Mouse (Mus musculus) stomach, embryonic 16.5 days (tissue): Measurements from ENCODE around the gene Srsf10. TPM values are rescaled to one million over a fixed set of nuclear protein-coding genes. Genes with fewer than 3 reads are reported as not detected.

ENCODE experiments used
- ATAC-seq: fragments of 200-750 bp; cut with Nextera tagmentation; 2 replicates; pipeline ENCODE4 v1.8.0; 2017; ENCODE audit warnings: moderate number of reproducible peaks, moderate TSS enrichment; ENCODE audit not compliant: insufficient read depth, low FRiP score
- H3K27ac ChIP-seq: fragments of 300-500 bp; sonication (generic); 2 replicates; pipeline ENCODE4 v1.5.1; 2014; ENCODE audit warnings: low read length
- H3K27me3 ChIP-seq: fragments of 300-500 bp; sonication (generic); 2 replicates; pipeline ENCODE4 v1.6.1; 2014; ENCODE audit warnings: low read length, control low read depth, mixed read lengths; ENCODE audit not compliant: control insufficient read depth, insufficient read depth
- H3K36me3 ChIP-seq: fragments of 300-500 bp; sonication (generic); 2 replicates; pipeline ENCODE4 v1.6.1; 2014; ENCODE audit warnings: low read length; ENCODE audit not compliant: control insufficient read depth, insufficient read depth
- H3K4me1 ChIP-seq: fragments of 300-500 bp; sonication (generic); 2 replicates; pipeline ENCODE4 v1.6.1; 2014; ENCODE audit warnings: low read length, control low read depth, mixed read lengths; ENCODE audit not compliant: control insufficient read depth, insufficient read depth
- H3K4me2 ChIP-seq: fragments of 300-500 bp; sonication (generic); 2 replicates; pipeline ENCODE4 v1.6.1; 2014; ENCODE audit warnings: low read depth, low read length, mixed read lengths
- H3K4me3 ChIP-seq: fragments of 300-500 bp; sonication (generic); replicated peaks from 2 replicates; pipeline ENCODE4 v1.5.1; 2014; ENCODE audit warnings: mild to moderate bottlenecking, low read length
- H3K9ac ChIP-seq: fragments of 300-500 bp; sonication (generic); 2 replicates; pipeline ENCODE4 v1.6.1; 2014; ENCODE audit warnings: low read length
- H3K9me3 ChIP-seq: fragments of 300-500 bp; sonication (generic); replicated peaks from 2 replicates; pipeline ENCODE4 v1.6.1; 2016; ENCODE audit warnings: low read length, control low read depth; ENCODE audit not compliant: control insufficient read depth
- WGBS: fragments of 180-500 bp; shearing (Covaris S2); extraction: QIAGEN DNeasy Blood & Tissue Kit; methylation state at CpG from one replicate; pipeline ENCODE4 v1.1.7; 2014; 5-methylcytosine and 5-hydroxymethylcytosine counted together
- polyA plus RNA-seq: library from polyadenylated mRNA; unstranded; fragments of >200 nt; fragmentation: Nextera tagmentation; extraction: Ambion mirVana; gene quantifications from 2 replicates; pipeline ENCODE4 v1.2.1, GENCODE M21; 2015

The Srsf10 gene
- polyA plus RNA-seq, 1 experiment from 2014 or later: 199 TPM

GRCm38 (mm10) chr4:135851942-135852341 is 3.6 kb upstream of the Srsf10 start:
- no peaks in the 10 kb centered on the region for H3K9me3 ChIP-seq
- H3K27me3 ChIP-seq: no peaks in the 10 kb centered on the region
- H3K27ac ChIP-seq: no peak overlapping the region
- no peak for ATAC-seq
- no peaks in the 10 kb centered on the region for H3K36me3 ChIP-seq
- no peak overlapping the region for H3K9ac ChIP-seq
- H3K4me2 ChIP-seq: no peak overlapping the region
- 82% methylated on average over 9 of the region's 9 CpGs for WGBS
- H3K4me3 ChIP-seq: no peak overlapping the region
- H3K4me1 ChIP-seq: peaks cover 9% of the 10 kb centered on the region; the same call in 1 of the 2 replicates

- Histone ChIP-seq H3K9ac (no peak overlapping the region), H3K4me1 (peaks cover 16% of the 10 kb centered on the region; the same call in 1 of the 2 replicates), H3K4me2 (no peak overlapping the region), H3K36me3 (no peaks in the 10 kb centered on the region), H3K9me3 (no peaks in the 10 kb centered on the region), H3K4me3 (no peak overlapping the region), H3K27ac (peak overlapping the region; percentile 21; the same call in 1 of the 2 replicates), H3K27me3 (no peaks in the 10 kb centered on the region)
- WGBS: 89% methylated on average over 14 of the region's 14 CpGs
- ATAC-seq: no peak
These were observed 1.5 kb upstream of the Srsf10 start for GRCm38 (mm10) chr4:135853987-135854546.

GRCm38 (mm10) chr4:135854630-135855029 is 917 bp upstream of the Srsf10 start:
- H3K27ac ChIP-seq: peak overlapping the region; percentile 99
- no peak for ATAC-seq
- WGBS: 62% methylated on average over 11 of the region's 11 CpGs

GRCm38 (mm10) chr4:135855080-135855479 is 467 bp upstream of the Srsf10 start:
- Histone ChIP-seq H3K27me3 (no peaks in the 10 kb centered on the region), H3K4me3 (peak overlapping the region; percentile 97), H3K4me2 (peak overlapping the region; percentile 80), H3K27ac (peak overlapping the region; percentile 99), H3K4me1 (peaks cover 25% of the 10 kb centered on the region), H3K36me3 (no peaks in the 10 kb centered on the region), H3K9ac (peak overlapping the region; percentile 89), H3K9me3 (no peaks in the 10 kb centered on the region)
- no peak for ATAC-seq
- 2% methylated on average over 6 of the region's 6 CpGs for WGBS

More at GRCm38 (mm10) chr4:135854630-135855029, 917 bp upstream of the Srsf10 start:
- Histone ChIP-seq H3K9me3 (no peaks in the 10 kb centered on the region), H3K4me2 (peak overlapping the region; percentile 80), H3K4me3 (peak overlapping the region; percentile 97), H3K36me3 (no peaks in the 10 kb centered on the region), H3K4me1 (peaks cover 20% of the 10 kb centered on the region), H3K27me3 (no peaks in the 10 kb centered on the region), H3K9ac (peak overlapping the region; percentile 89)

- Histone ChIP-seq H3K27me3 (no peaks in the 10 kb centered on the region), H3K4me2 (peak overlapping the region; percentile 73), H3K36me3 (no peaks in the 10 kb centered on the region), H3K27ac (peak overlapping the region; percentile 99), H3K4me3 (peak overlapping the region; percentile 97), H3K9ac (peak overlapping the region; percentile 96), H3K4me1 (peaks cover 28% of the 10 kb centered on the region), H3K9me3 (no peaks in the 10 kb centered on the region)
- ATAC-seq: peak; percentile 78
- under 1% methylated on average over 80 of the region's 91 CpGs for WGBS
These were observed 910 bp downstream of the Srsf10 start for GRCm38 (mm10) chr4:135856223-135857091.

- peak overlapping the region; percentile 73 for H3K4me2 ChIP-seq
- no peak for ATAC-seq
- no peaks in the 10 kb centered on the region for H3K27me3 ChIP-seq
- no peaks in the 10 kb centered on the region for H3K9me3 ChIP-seq
- peak overlapping the region; percentile 70 for H3K9ac ChIP-seq
- H3K4me3 ChIP-seq: peak overlapping the region; percentile 97
- WGBS: 2% methylated on average over 7 of the region's 7 CpGs
- 0 out of 2 replicates have a peak, but pooled peaks cover 6% of the 10 kb centered on the region for H3K36me3 ChIP-seq
- peaks cover 28% of the 10 kb centered on the region for H3K4me1 ChIP-seq
- H3K27ac ChIP-seq: no peak overlapping the region
These were observed 2.1 kb downstream of the Srsf10 start for GRCm38 (mm10) chr4:135857597-135858186.

- peaks cover 11% of the 10 kb centered on the region; the same call in 1 of the 2 replicates for H3K36me3 ChIP-seq
- WGBS: 43% methylated on average over 2 of the region's 2 CpGs
- peak overlapping the region; percentile 25; the same call in 1 of the 2 replicates for H3K27ac ChIP-seq
- no peaks in the 10 kb centered on the region for H3K9me3 ChIP-seq
- H3K9ac ChIP-seq: no peak overlapping the region
- no peak overlapping the region for H3K4me3 ChIP-seq
- no peaks in the 10 kb centered on the region for H3K27me3 ChIP-seq
- no peak overlapping the region for H3K4me2 ChIP-seq
- peaks cover 18% of the 10 kb centered on the region for H3K4me1 ChIP-seq
- no peak for ATAC-seq
These were observed 13.4 kb downstream of the Srsf10 start for GRCm38 (mm10) chr4:135868996-135869395.

- Histone ChIP-seq H3K27ac (no peak overlapping the region), H3K27me3 (no peaks in the 10 kb centered on the region), H3K4me3 (no peak overlapping the region), H3K9ac (no peak overlapping the region), H3K36me3 (peaks cover 11% of the 10 kb centered on the region; the same call in 1 of the 2 replicates), H3K4me2 (peak overlapping the region; percentile 25), H3K9me3 (no peaks in the 10 kb centered on the region), H3K4me1 (peaks cover 32% of the 10 kb centered on the region)
- WGBS: 25% methylated on average over 2 of the region's 2 CpGs
- ATAC-seq: no peak
These were observed 14.9 kb downstream of the Srsf10 start for GRCm38 (mm10) chr4:135870227-135871023.
